Mouse (Mus musculus): Measurements from ENCODE around the gene Cyp4f39. TPM values are rescaled to one million over a fixed set of nuclear protein-coding genes. Genes with fewer than 3 reads are reported as not detected.

The Cyp4f39 gene
- total RNA-seq (2021) = not detected in 2 replicates
- long read RNA-seq, experiment 1, partial matches to known transcripts = 0 of 1 reads
- long read RNA-seq, experiment 1, other reads (novel, unspliced or antisense) = 0 of 1 reads
- long read RNA-seq, experiment 2 = 0 reads

GRCm38 (mm10) chr17:32452482-32452881 is at the start of gene Cyp4f39:
Gene Cyp4f39, plus strand, starts transcription at chr17:32452723.
- DNase-seq = peak; percentile 46

DNA sequence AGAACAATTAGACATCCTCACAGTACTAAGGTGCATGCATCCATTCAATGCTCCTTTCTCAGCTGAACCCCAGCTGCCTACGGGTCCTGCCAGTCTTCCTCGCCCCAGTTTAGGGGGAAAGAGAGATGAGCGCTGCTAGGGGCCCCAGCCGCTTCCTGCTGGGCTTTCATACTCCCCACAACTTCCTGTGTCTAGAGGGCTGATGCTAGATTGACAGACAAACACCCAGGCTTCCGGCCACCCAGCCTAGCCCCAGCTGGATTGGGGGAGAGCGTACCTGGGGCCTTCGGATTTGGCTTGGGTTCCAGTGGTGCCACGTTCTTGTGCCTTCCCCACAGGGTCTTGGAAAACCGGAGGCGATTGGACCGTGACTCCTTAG is 49.8 kb upstream of the Cyp4f39 start:
- no peak for DNase-seq

- no peak for DNase-seq
Measured at GRCm38 (mm10) chr17:32403417-32403816, 49.1 kb upstream of the Cyp4f39 start, which contains the start of gene Rasal3. Gene Rasal3, minus strand, starts transcription at chr17:32403583.

DNA sequence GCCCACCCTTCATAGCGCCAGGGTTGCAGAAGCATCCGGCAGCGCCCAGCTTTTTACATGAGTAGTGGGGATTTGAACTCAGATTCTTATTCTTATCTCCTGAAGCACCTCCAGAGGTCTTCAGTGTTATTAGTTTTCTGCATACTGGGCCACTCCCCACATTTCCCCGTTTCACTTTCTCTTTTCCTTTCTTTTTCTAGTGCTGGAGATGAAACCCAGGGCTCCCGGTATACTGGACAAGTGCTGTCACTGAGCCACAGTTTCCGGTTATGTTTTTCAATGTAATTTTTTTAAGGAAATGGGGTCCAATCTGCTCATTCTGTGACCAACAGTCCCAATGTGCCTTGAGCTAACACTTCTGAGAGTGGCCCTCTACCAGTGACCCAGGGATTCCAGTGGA is 40.6 kb upstream of the Cyp4f39 start:
- DNase-seq = no peak

DNA sequence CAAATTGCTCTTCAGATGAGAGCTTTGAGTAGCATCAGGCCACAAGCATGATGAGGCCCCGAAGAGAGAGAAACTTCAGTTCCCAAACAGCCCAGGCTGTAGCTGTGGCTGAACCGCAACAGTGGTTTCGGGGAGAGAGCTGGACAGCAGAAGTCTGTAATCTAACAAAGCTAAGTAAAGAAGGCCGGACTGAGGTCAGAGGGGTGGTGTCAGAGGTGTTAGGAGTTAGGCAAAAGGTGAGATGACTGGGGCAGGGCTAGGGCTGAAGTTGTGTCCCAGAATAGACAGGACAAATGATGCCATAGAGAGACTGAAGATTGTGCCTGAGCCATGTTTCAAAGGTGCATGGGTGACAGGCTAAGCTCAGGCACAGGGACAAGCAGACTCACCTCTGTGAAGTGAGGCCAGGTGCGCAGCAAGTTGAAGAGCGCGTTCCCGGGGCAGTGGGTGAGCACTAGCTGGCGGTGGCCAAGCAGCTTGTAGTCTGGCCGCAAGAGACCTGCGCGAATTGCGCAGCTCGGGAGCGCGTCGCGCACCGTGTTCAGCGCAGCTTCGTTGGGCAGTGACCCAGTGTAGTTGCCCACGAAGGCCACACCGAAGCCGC is 37.0 kb upstream of the Cyp4f39 start:
- DNase-seq = no peak

- DNase-seq = no peak
Measured at GRCm38 (mm10) chr17:32416771-32417170, 35.8 kb upstream of the Cyp4f39 start.

DNA sequence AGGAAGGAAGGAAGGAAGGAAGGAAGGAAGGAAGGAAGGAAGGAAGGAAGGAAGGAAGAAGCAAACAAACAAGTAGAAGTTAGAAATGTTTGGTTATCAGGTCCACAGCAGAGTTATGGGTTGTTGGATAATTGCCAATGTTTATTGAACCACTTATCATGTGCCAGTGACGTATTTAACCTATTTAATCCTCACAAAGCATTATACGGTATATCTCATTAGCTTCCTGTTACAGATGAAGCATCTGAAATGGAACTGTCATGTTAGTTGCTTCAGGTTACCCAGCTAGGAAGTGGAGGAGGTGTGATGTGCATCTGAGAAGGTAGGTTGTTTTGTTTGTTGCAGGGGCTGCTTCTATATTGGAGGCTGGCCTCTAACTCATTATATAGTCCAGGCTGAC is 32.5 kb upstream of the Cyp4f39 start:
- DNase-seq = no peak

DNA sequence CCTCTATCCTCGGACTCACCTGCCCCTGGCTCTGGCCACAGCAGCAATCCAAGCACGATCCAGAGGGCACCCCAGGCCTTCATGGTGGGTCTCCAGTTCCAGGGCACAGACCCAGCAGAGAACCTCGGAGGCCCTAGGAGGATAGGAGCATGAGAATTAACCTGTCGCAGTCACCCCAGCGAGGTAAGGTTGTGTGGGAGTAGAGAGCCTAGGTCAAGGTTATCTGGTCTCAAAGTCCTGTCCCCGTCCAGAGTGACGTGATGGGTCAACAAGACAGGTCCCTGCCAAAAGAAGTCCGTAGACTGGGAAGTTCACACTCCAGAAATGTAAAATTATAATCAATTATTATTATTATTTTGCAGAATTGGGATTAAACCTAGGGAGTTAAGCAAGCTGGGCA is 31.7 kb upstream of the Cyp4f39 start:
- no peak for DNase-seq

- DNase-seq = no peak
Measured at GRCm38 (mm10) chr17:32424034-32424433, 28.5 kb upstream of the Cyp4f39 start, which contains the start of gene Pglyrp2. Gene Pglyrp2, minus strand, starts transcription at chr17:32424167.

DNA sequence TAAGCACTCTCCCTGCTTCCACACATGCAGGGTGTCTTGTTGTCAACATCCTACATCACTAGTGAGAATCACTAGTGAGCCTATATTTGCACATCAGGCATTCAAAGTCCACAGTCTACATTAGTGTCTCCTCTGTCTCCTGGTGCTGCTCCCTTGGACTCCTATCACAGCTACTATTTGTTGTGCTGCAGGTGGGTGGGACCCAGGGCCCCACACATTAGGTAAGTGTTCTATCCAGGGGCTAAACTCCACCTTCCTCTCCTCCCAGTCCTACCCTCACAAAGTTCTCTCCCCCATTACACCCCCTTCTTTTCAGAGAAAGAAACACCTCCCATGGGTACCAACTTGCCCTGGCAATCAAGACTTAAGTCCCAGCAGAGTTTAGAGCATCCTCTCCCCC is 25.9 kb upstream of the Cyp4f39 start:
- no peak for DNase-seq

- no peak for DNase-seq
Measured at GRCm38 (mm10) chr17:32431972-32432371, 20.6 kb upstream of the Cyp4f39 start.

DNA sequence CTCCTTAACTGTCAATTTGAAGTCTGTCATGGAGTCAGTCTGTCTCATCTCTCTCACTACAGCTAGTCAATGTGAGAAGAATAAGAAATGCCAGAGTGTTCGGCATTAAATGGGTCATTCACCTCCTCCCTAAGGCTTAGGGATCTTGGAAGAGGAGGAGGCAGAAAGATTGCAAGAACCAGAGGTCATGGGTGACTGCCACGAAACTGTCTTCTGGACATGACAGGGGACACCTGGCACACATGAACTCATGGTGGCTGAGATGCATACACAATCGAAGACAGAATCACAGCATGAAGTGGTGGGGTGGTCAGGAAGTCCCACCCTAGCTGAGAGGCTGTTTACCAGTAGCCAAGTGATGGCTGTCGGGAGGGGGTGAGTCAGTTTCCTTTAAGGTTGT is 18.2 kb upstream of the Cyp4f39 start:
- DNase-seq = no peak

DNA sequence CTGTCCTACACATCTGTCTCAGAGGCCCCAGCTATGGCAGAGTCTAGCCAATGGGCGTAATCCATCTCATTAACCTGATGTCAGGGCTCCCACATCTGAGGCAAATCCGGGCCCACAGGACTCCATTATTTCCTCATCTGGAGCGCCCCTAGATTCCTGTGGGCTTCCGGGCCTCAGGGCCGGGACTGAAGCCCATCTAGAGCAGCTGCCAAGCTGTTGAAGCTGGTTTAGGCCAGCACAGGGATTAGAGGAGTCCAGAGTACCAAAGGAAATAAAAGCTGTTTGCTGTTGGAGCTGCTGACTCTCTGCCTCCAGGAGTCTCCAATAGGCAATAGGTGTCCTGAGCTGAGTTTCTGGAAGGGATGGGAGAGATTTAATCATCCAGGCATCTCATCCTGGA is 17.4 kb upstream of the Cyp4f39 start:
- DNase-seq = no peak

DNA sequence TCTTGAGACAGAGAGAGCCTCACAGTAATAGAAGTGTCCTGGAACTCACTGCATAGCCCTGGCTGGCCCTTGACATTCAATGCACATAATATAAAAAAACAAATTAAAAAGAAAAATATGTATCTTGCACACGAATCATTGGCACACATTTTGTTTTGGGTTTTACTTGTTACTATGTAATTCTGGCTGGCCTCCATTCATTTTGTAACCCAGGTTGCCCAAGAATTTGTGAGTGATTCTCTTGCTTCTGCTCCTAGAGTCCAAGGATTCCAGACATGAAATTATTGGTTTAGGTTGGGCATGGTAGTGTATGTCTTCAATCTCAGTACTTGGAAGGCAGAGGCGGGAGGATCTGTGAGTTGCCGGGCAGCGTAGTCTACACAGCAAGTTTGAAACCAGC is 15.4 kb upstream of the Cyp4f39 start:
- DNase-seq = peak; percentile 38

- no peak for DNase-seq
Measured at GRCm38 (mm10) chr17:32443245-32443644, 9.3 kb upstream of the Cyp4f39 start.

GRCm38 (mm10) chr17:32445016-32445415 is 7.5 kb upstream of the Cyp4f39 start:
- peak; percentile 60 for DNase-seq

DNA sequence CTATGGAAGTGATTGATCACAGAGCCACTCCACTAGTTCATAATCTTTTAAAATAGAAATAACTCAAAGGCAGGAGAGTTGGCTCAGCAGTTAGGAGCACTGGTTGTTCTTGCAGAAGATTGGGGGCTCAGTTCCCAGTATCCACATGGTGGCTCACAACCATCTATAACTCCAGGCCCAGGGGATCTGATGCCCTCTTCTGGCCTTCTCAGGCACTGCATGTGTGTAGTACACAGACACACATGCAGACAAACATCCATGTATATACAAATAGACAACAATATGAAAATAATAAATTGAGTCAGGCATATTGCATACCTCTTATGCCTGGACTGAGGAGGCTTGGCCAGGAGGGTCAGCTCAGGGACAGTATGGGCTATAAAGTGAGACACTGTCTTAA is 5.3 kb upstream of the Cyp4f39 start:
- DNase-seq = no peak

DNA sequence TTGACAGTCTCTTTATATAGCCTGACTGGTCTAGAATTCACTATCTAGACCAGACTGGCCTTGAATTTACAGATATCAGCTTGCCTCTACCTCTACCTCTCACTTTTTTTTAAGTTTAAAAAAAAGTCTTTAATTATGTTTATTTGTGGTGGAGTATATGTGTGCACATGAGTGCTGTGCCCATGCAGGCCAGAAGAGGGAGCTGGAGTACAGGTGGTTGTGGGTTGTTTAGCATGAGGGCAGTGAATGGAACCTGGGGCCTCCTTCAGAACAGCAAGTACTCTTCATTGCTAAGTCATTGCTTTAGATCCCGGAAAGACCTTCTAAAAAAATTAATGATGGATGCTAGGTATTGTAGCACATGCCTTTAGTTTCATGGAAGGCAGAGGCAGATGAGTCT is 3.5 kb upstream of the Cyp4f39 start:
- no peak for DNase-seq

DNA sequence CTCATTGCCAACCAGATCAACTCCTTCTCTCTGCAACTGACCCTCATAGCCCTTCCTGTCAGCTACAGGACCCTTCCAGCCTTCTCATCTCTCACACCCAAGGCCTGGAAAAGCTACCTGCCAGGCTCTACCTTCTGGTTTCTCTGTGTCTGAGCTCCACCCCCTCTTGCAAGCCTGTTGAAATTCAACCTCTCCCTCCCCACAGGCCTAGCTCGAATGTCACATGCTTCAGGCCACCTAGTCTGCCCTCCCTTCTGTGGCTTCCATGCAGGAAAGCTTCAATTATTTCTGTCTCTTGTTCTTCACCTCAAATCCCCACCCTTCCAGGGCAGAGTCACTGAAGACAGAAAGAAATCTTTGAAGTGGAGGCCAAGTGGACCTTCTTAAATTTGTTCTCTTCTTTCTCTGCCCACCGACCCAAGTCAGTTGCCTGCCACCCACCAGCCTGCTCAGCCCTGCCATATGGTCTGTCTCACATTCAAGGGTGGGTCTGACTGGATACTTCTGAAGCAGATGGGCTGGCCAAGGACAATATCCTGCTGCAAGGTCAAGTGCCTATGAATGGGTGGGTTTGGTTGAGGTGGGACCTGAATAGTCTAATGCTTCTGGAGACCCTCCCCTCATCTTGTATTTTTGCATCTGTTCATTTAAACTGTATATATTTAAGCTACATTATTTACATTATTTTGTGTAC is 1.5 kb upstream of the Cyp4f39 start:
- no peak for DNase-seq

DNA sequence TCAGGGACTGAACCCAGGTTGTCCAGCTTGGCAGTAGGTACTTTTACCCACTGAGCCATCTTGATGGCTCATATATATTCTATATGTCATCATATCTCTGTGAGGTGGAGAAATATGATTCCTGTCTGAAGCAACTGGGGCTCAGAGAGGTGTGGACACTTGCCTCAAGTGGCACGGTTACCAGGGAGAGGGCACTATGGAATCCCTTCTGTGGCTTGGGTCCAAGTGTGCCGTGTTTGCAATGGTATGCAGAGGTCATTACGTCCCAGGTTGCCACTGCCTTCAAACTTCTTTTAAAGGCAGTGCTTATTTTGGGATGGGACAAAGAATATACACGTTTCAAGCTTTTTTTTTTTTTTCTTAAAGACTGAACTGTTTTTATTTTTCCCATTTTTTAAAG is 1.7 kb downstream of the Cyp4f39 start:
- peak; percentile 42 for DNase-seq

- no peak for DNase-seq
Measured at GRCm38 (mm10) chr17:32454997-32455396, 2.5 kb downstream of the Cyp4f39 start.

DNA sequence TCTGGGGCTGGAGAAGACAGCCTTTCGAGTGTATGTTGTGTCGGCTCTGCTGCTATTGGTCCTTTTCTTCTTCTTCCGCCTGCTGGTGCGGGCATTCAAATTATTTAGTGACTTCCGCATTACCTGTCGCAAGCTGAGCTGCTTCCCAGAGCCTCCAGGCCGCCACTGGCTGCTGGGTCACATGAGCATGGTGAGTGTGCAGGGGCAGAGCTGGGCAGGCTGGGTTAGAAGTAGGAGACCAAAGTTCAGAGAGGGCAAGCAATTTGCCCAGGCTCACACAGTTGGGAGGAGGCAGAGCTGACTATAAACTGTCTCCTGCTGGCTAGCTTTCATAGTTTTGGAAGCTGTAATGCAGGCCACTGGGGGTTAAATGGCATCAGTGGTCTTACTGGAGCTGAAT is 16.0 kb downstream of the Cyp4f39 start:
- no peak for DNase-seq

GRCm38 (mm10) chr17:32470795-32471194 is 18.3 kb downstream of the Cyp4f39 start:
- no peak for DNase-seq

DNA sequence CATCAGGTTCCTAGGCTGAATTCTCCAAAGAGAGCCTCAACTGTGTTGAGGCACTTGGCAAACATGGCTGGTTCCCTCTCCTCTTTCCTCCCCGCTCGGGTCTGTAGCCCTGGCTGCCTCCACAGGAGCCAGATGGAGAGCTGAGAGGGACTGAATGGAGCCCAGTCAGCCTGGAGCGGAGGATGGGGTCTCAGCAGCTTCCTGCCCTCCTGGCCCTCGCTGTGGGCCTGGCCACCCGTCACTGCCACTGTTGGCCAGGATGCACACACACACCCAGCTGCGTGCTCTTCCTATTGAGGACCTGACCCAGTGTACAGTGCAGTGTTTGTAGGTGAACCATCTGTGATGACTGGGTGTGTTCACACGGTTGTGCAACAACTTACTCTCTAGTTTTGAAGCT is 19.7 kb downstream of the Cyp4f39 start:
- no peak for DNase-seq

Data from adrenal gland, postnatal 14 days (tissue).